Mouse (Mus musculus): ENCODE results near the gene Gnl2. TPM values are rescaled to one million over a fixed set of nuclear protein-coding genes. Genes with fewer than 3 reads are reported as not detected.

Gene Gnl2
- total and polyA plus RNA-seq, 3 experiments: 83.9 to 226 (median 110) TPM

DNA sequence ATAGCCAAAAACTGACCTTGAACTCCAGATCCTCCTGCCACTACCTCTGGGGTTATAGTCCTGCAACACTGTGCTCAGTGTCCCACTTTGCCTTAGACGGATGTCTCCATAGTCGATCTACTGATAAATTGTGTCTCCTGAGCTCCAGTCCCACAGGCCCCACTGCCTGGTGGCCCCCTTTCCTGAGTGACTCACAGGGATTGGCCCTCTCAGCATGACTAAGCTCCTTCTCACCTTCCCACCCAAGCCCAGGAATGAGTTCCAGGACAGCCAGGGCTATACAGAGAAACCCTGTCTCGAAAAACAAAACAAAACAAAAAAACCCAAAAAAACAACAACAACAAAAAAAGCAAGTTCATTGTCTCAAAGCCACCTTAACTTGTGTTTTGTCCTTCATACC, 16.8 kb upstream of the Gnl2 start:
- Histone ChIP-seq H3K9me3 (replicated peaks; ENCODE audit: insufficient read depth, low read length) (no peaks in the 10 kb centered on the region), H3K9ac (ENCODE audit: control insufficient read depth, low read depth, low read length, poor library complexity, severe bottlenecking) (no peak overlapping the region), H3K4me1 (ENCODE audit: control insufficient read depth in 1 of 2, insufficient read depth in 2 of 2, low read length in 2 of 2) (no peaks in the 10 kb centered on the region), H3K27ac (ENCODE audit: control insufficient read depth, low read depth, low read length) (no peak overlapping the region), H3K4me3 (ENCODE audit: control insufficient read depth in 1 of 2, insufficient read depth in 1 of 2, low read depth in 2 of 2, low read length in 2 of 2) (no peak overlapping the region), H3K27me3 (ENCODE audit: control insufficient read depth in 1 of 2, insufficient read depth in 2 of 2, low read length in 2 of 2) (peaks cover 0 to 5% of the 10 kb centered on the region in 2 experiments; a peak in 2 of 4 replicates), H3K36me3 (ENCODE audit: control insufficient read depth in 1 of 2, insufficient read depth in 2 of 2, low read length in 2 of 2) (no peaks in the 10 kb centered on the region), H3K79me2 (ENCODE audit: control insufficient read depth, insufficient read depth, low read length, poor library complexity) (no peaks in the 10 kb centered on the region)
- no peak for TF ChIP-seq MAX (IDR thresholded peaks at IDR 0.05; ENCODE audit: low read length)
- no peak for TF ChIP-seq KAT2A (conservative IDR thresholded peaks at IDR 0.05; ENCODE audit: low read depth, low read length)
- no peak for TF ChIP-seq CHD2 (IDR thresholded peaks at IDR 0.05; ENCODE audit: low read length)
- TF ChIP-seq RCOR1 (IDR thresholded peaks at IDR 0.05; ENCODE audit: low read depth, low read length): no peak
- no peak for TF ChIP-seq MXI1 (IDR thresholded peaks at IDR 0.05; ENCODE audit: low read depth, low read length)
- no peak for TF ChIP-seq ZKSCAN1 (IDR thresholded peaks at IDR 0.05; ENCODE audit: low read depth, low read length)
- no peak for TF ChIP-seq POLR2AphosphoS5 (IDR thresholded peaks at IDR 0.05; ENCODE audit: borderline replicate concordance, low read depth, low read length)
- TF ChIP-seq MAZ (IDR thresholded peaks at IDR 0.05; ENCODE audit: low read depth, low read length): no peak
- no peak for TF ChIP-seq GATA1 (IDR thresholded peaks at IDR 0.05; ENCODE audit: low read depth, low read length)
- TF ChIP-seq NRF1 (IDR thresholded peaks at IDR 0.05; ENCODE audit: insufficient read depth, low read depth, low read length, poor library complexity, severe bottlenecking): no peak
- TF ChIP-seq CHD1 (IDR thresholded peaks at IDR 0.05; ENCODE audit: low read depth, low read length): no peak
- TF ChIP-seq CTCF (IDR thresholded peaks at IDR 0.05 in 2 of 3, conservative IDR thresholded peaks at IDR 0.05 in 1 of 3; ENCODE audit: control insufficient read depth in 1 of 3, insufficient read depth in 1 of 3, low read depth in 2 of 3, low read length in 3 of 3, poor library complexity in 1 of 3, severe bottlenecking in 1 of 3): no peak
- no peak for TF ChIP-seq RAD21 (IDR thresholded peaks at IDR 0.05; ENCODE audit: low read depth, low read length)
- no peak for TF ChIP-seq MYB (IDR thresholded peaks at IDR 0.05; ENCODE audit: low read depth, low read length)
- no peak for TF ChIP-seq TBP (IDR thresholded peaks at IDR 0.05; ENCODE audit: low read depth, low read length)
- TF ChIP-seq ZNF384 (IDR thresholded peaks at IDR 0.05; ENCODE audit: low read depth, low read length): no peak
- no peak for TF ChIP-seq SIN3A (IDR thresholded peaks at IDR 0.05; ENCODE audit: low read length)
- no peak for TF ChIP-seq GABPA (IDR thresholded peaks at IDR 0.05; ENCODE audit: low read depth, low read length)
- TF ChIP-seq SMC3 (IDR thresholded peaks at IDR 0.05; ENCODE audit: low read depth, low read length): no peak
- no peak for DNase-seq (ENCODE audit: low read depth, low spot score)

DNA sequence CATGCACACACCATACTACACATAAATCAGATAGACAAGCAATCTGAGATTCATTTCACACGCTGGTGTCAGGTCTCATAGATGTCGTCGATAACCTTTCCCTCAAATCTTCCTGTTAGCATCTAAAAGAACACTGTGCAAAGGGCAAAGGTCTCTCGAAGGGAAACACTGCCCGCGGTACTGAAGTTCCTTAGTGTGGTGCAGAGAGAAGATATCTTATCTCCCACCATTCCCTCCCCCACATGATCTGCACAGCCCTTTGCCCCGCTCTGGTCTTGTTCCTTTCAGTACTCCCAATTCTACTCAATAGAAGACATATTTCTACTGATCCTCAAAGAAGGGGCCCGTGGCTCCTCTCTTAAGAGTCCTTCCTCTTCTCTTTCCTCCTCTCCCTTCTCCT, 13.4 kb upstream of the Gnl2 start:
- Histone ChIP-seq H3K79me2 (ENCODE audit: control insufficient read depth, insufficient read depth, low read length, poor library complexity) (no peaks in the 10 kb centered on the region), H3K9me3 (replicated peaks; ENCODE audit: insufficient read depth, low read length) (no peaks in the 10 kb centered on the region), H3K27ac (ENCODE audit: control insufficient read depth, low read depth, low read length) (no peak overlapping the region), H3K36me3 (ENCODE audit: control insufficient read depth in 1 of 2, insufficient read depth in 2 of 2, low read length in 2 of 2) (no peaks in the 10 kb centered on the region), H3K27me3 (ENCODE audit: control insufficient read depth in 1 of 2, insufficient read depth in 2 of 2, low read length in 2 of 2) (peaks cover 0 to 8% of the 10 kb centered on the region in 2 experiments; a peak in 2 of 4 replicates), H3K4me3 (ENCODE audit: control insufficient read depth in 1 of 2, insufficient read depth in 1 of 2, low read depth in 2 of 2, low read length in 2 of 2) (no peak overlapping the region), H3K9ac (ENCODE audit: control insufficient read depth, low read depth, low read length, poor library complexity, severe bottlenecking) (no peak overlapping the region), H3K4me1 (ENCODE audit: control insufficient read depth in 1 of 2, insufficient read depth in 2 of 2, low read length in 2 of 2) (no peaks in the 10 kb centered on the region)
- DNase-seq (ENCODE audit: low read depth, low spot score): no peak
- TF ChIP-seq MAX (IDR thresholded peaks at IDR 0.05; ENCODE audit: low read length): no peak
- TF ChIP-seq RAD21 (IDR thresholded peaks at IDR 0.05; ENCODE audit: low read depth, low read length): no peak
- TF ChIP-seq CHD1 (IDR thresholded peaks at IDR 0.05; ENCODE audit: low read depth, low read length): no peak
- TF ChIP-seq E2F4 (IDR thresholded peaks at IDR 0.05; ENCODE audit: borderline replicate concordance, low read depth, low read length): no peak
- no peak for TF ChIP-seq TBP (IDR thresholded peaks at IDR 0.05; ENCODE audit: low read depth, low read length)
- TF ChIP-seq ETS1 (IDR thresholded peaks at IDR 0.05; ENCODE audit: low read depth, low read length): no peak
- no peak for TF ChIP-seq NRF1 (IDR thresholded peaks at IDR 0.05; ENCODE audit: insufficient read depth, low read depth, low read length, poor library complexity, severe bottlenecking)
- TF ChIP-seq ELF1 (IDR thresholded peaks at IDR 0.05; ENCODE audit: low read depth, low read length): no peak
- no peak for TF ChIP-seq POLR2AphosphoS5 (IDR thresholded peaks at IDR 0.05; ENCODE audit: borderline replicate concordance, low read depth, low read length)
- TF ChIP-seq MAZ (IDR thresholded peaks at IDR 0.05; ENCODE audit: low read depth, low read length): no peak
- no peak for TF ChIP-seq USF2 (IDR thresholded peaks at IDR 0.05; ENCODE audit: borderline replicate concordance in 1 of 2, insufficient read depth in 1 of 2, low read depth in 1 of 2, low read length in 2 of 2)
- no peak for TF ChIP-seq UBTF (IDR thresholded peaks at IDR 0.05; ENCODE audit: borderline replicate concordance, insufficient read depth, low read depth, low read length)
- TF ChIP-seq GATA1 (IDR thresholded peaks at IDR 0.05; ENCODE audit: low read depth, low read length): no peak
- no peak for TF ChIP-seq POLR2A (IDR thresholded peaks at IDR 0.05; ENCODE audit: control insufficient read depth in 1 of 2, insufficient read depth in 1 of 2, low read depth in 1 of 2, low read length in 2 of 2, poor library complexity in 1 of 2)
- no peak for TF ChIP-seq MAFK (IDR thresholded peaks at IDR 0.05; ENCODE audit: borderline replicate concordance, low read depth, low read length)
- TF ChIP-seq ZNF384 (IDR thresholded peaks at IDR 0.05; ENCODE audit: low read depth, low read length): no peak
- TF ChIP-seq HCFC1 (IDR thresholded peaks at IDR 0.05; ENCODE audit: low read depth, low read length): no peak
- TF ChIP-seq USF1 (IDR thresholded peaks at IDR 0.05; ENCODE audit: low read depth, low read length): no peak
- no peak for TF ChIP-seq MYC (IDR thresholded peaks at IDR 0.05; ENCODE audit: low read depth, low read length)
- no peak for TF ChIP-seq NELFE (IDR thresholded peaks at IDR 0.05; ENCODE audit: low read depth, low read length)
